Mouse (Mus musculus) cerebellum, adult 2 months (tissue): Measurements from ENCODE around the gene Dpy19l1. TPM values are rescaled to one million over a fixed set of nuclear protein-coding genes. Genes with fewer than 3 reads are reported as not detected.

ENCODE experiments used
- DNase-seq, 2 experiments: peaks; one replicate each; pipeline ENCODE4 v3.0.0; 2021
- H3K27ac ChIP-seq: fragments of 200-500 bp; 2 replicates; pipeline ENCODE4 v1.5.1; 2012; ENCODE audit warnings: low read length, control low read depth, inconsistent platforms; ENCODE audit not compliant: insufficient read depth
- H3K27me3 ChIP-seq: fragments of 200-500 bp; 2 replicates; pipeline ENCODE4 v1.6.1; 2012; ENCODE audit warnings: inconsistent platforms, mild to moderate bottlenecking, low read length, moderate library complexity; ENCODE audit not compliant: control insufficient read depth, insufficient read depth
- H3K4me1 ChIP-seq: fragments of 200-500 bp; 2 replicates; pipeline ENCODE4 v1.6.1; 2011; ENCODE audit warnings: low read length; ENCODE audit not compliant: control insufficient read depth, insufficient read depth
- H3K4me3 ChIP-seq: fragments of 200-500 bp; replicated peaks from 2 replicates; pipeline ENCODE3; 2011; ENCODE audit warnings: mild to moderate bottlenecking, low read depth, low read length, control low read depth; ENCODE audit not compliant: insufficient read depth
- CTCF ChIP-seq: fragments of 200-500 bp; IDR thresholded peaks from 2 replicates; pipeline ENCODE4 v1.5.1; 2011; ENCODE audit warnings: low read depth, mild to moderate bottlenecking, control low read depth, low read length, moderate library complexity, borderline replicate concordance; ENCODE audit not compliant: insufficient read depth
- POLR2A ChIP-seq: fragments of 200-500 bp; IDR thresholded peaks from 2 replicates; pipeline ENCODE4 v1.6.1; 2011; ENCODE audit warnings: low read length, control low read depth, borderline replicate concordance; ENCODE audit not compliant: insufficient read depth
- WGBS: fragments of 180-500 bp; shearing (Covaris S2); methylation state at CpG from one replicate; pipeline ENCODE4 v1.1.7; 2018; 5-methylcytosine and 5-hydroxymethylcytosine counted together
- polyA plus RNA-seq: library from polyadenylated mRNA; depleted of rRNA; stranded (reverse); fragments of >200 nt; gene quantifications from 2 replicates; pipeline ENCODE4 v1.2.3, GENCODE M21; 2012; rRNA removed

Dpy19l1 gene
- polyA plus RNA-seq, 1 experiment, result 57.3 TPM

DNA sequence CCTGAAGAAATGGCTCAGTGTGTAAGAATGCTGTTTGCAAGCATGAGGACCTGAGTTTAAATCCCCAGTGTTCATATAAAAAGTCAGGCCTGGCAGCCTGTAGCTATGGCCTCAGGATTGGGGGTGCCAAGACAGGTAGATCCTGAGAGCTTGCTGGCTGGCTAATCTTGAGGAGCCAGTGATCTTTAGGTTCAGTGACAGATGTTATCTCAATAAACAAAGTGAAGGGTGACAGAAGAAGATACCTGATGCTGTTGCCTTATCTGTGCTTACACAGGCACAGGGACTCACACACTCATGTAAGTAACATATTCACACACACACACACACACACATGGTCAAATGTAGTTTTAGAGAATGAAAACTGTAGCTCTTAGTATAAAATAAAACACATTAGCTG, 115.7 kb downstream of the Dpy19l1 start:
- TF ChIP-seq POLR2A (no peak), CTCF (no peak)
- Histone ChIP-seq H3K4me3 (no peak overlapping the region), H3K27ac (no peak overlapping the region), H3K4me1 (no peaks in the 10 kb centered on the region), H3K27me3 (no peaks in the 10 kb centered on the region)
- no peak for DNase-seq

GRCm38 (mm10) chr9:24379321-24379720, 123.6 kb downstream of the Dpy19l1 start:
- no peaks in the 10 kb centered on the region; the same call in 1 of the 2 replicates for H3K4me1 ChIP-seq
- H3K4me3 ChIP-seq, result no peak overlapping the region
- 5% methylated on average over 3 of the region's 3 CpGs for WGBS
- H3K27ac ChIP-seq, result no peak overlapping the region
- DNase-seq, result peak; percentile 9 to 24
- no peaks in the 10 kb centered on the region for H3K27me3 ChIP-seq
- no peak for TF ChIP-seq CTCF
- no peak for TF ChIP-seq POLR2A

GRCm38 (mm10) chr9:24378848-24379247, 124.1 kb downstream of the Dpy19l1 start:
- TF ChIP-seq CTCF, result no peak
- TF ChIP-seq POLR2A, result no peak
- 84% methylated on average over 2 of the region's 2 CpGs for WGBS

More at GRCm38 (mm10) chr9:24378848-24379247, 124.1 kb downstream of the Dpy19l1 start:
- no peaks in the 10 kb centered on the region for H3K27me3 ChIP-seq
- H3K4me3 ChIP-seq, result no peak overlapping the region
- DNase-seq, result no peak
- no peak overlapping the region for H3K27ac ChIP-seq
- no peaks in the 10 kb centered on the region; the same call in 1 of the 2 replicates for H3K4me1 ChIP-seq

Other genes starting within 250 kb of the Dpy19l1 start
- gene Cypt4, start 122.1 kb upstream of the Dpy19l1 start, polyA plus RNA-seq, result not detected in 2 replicates
- 0.05 TPM in 1 of 2 replicates, not detected in the other for gene Dpy19l2, start 193.2 kb upstream of the Dpy19l1 start, polyA plus RNA-seq